Mouse (Mus musculus) spleen, adult 2 months (tissue): ENCODE data around the gene Msrb1.

ENCODE experiments used
- CTCF ChIP-seq: fragments of 200-500 bp; IDR thresholded peaks from 2 replicates; pipeline ENCODE4 v1.5.1; 2011; ENCODE audit warnings: mild to moderate bottlenecking, inconsistent platforms; ENCODE audit not compliant: insufficient read depth, insufficient read length, insufficient replicate concordance; ENCODE audit errors: extremely low read depth
- POLR2A ChIP-seq: fragments of 200-500 bp; IDR thresholded peaks from 2 replicates; pipeline ENCODE4 v1.6.1; 2011; ENCODE audit warnings: low read depth, low read length, inconsistent platforms

GRCm38 (mm10) chr17:24729067-24729466 lies 7.4 kb upstream of the Msrb1 start:
- TF ChIP-seq CTCF: no peak
- no peak for TF ChIP-seq POLR2A
